Mouse (Mus musculus) large intestine, adult 2 months (tissue): ENCODE data around the gene Manba. TPM values are rescaled to one million over a fixed set of nuclear protein-coding genes. Genes with fewer than 3 reads are reported as not detected.
"Not testable (repeated sequence)": the region's sequence is repeated elsewhere in the genome, so short reads cannot be mapped to it uniquely, and the experiment has no call there.

Experiments
- DNase-seq: peaks from one replicate; pipeline ENCODE4 v3.0.0-alpha.2; 2012; ENCODE audit warnings: low read depth, low spot score
- WGBS: fragments of 180-500 bp; shearing (Covaris S2); methylation state at CpG from one replicate; pipeline ENCODE4 v1.1.7; 2018; 5-methylcytosine and 5-hydroxymethylcytosine counted together
- polyA plus RNA-seq: library from polyadenylated mRNA; depleted of rRNA; stranded (reverse); fragments of >200 nt; gene quantifications from 2 replicates; pipeline ENCODE4 v1.2.3, GENCODE M21; 2012

Gene Manba
- polyA plus RNA-seq, 1 experiment, result 4.8 TPM

GRCm38 (mm10) chr3:135519584-135519983 lies 34.2 kb downstream of the Manba start:
- DNase-seq, result no peak
- 71% methylated on average over 6 of the region's 6 CpGs for WGBS

GRCm38 (mm10) chr3:135521963-135522362 lies 36.6 kb downstream of the Manba start:
- DNase-seq, result peak; percentile 56
- WGBS, result 11% methylated on average over 4 of the region's 4 CpGs

- WGBS, result 69% methylated on average over 16 of the region's 16 CpGs
- DNase-seq, result no peak
Measured at GRCm38 (mm10) chr3:135522618-135523355, 37.4 kb downstream of the Manba start.

GRCm38 (mm10) chr3:135524900-135525299 lies 39.5 kb downstream of the Manba start:
- not testable (repeated sequence) for DNase-seq
- 67% methylated on average over 2 of the region's 2 CpGs for WGBS

- no peak for DNase-seq
- WGBS, result 92% methylated on average over 7 of the region's 7 CpGs
Measured at GRCm38 (mm10) chr3:135529670-135530069, 44.3 kb downstream of the Manba start.

- no peak for DNase-seq
- WGBS, result 74% methylated on average over 2 of the region's 2 CpGs
Measured at GRCm38 (mm10) chr3:135531762-135532161, 46.4 kb downstream of the Manba start.

- no peak for DNase-seq
- 56% methylated on average over 4 of the region's 5 CpGs for WGBS
Measured at GRCm38 (mm10) chr3:135534103-135534502, 48.7 kb downstream of the Manba start.

GRCm38 (mm10) chr3:135546212-135546923 lies 61.0 kb downstream of the Manba start:
- no peak for DNase-seq
- 65% methylated on average over 13 of the region's 13 CpGs for WGBS

GRCm38 (mm10) chr3:135547298-135547697 lies 61.9 kb downstream of the Manba start:
- 90% methylated on average over 8 of the region's 8 CpGs for WGBS
- no peak for DNase-seq

- DNase-seq, result no peak
- WGBS, result 72% methylated on average over 5 of the region's 5 CpGs
Measured at GRCm38 (mm10) chr3:135552874-135553273, 67.5 kb downstream of the Manba start.

- WGBS, result 83% methylated on average over 6 of the region's 6 CpGs
- DNase-seq, result no peak
Measured at GRCm38 (mm10) chr3:135555192-135555591, 69.8 kb downstream of the Manba start.

GRCm38 (mm10) chr3:135556052-135556587 lies 70.7 kb downstream of the Manba start:
- WGBS, result 70% methylated on average over 7 of the region's 7 CpGs
- DNase-seq, result no peak

- DNase-seq, result no peak
- WGBS, result 82% methylated on average over 12 of the region's 12 CpGs
Measured at GRCm38 (mm10) chr3:135556851-135557662, 71.6 kb downstream of the Manba start.

GRCm38 (mm10) chr3:135562036-135562435 lies 76.6 kb downstream of the Manba start:
- no peak for DNase-seq
- WGBS, result 78% methylated on average over 7 of the region's 7 CpGs

- 93% methylated on average over 17 of the region's 17 CpGs for WGBS
- no peak for DNase-seq
Measured at GRCm38 (mm10) chr3:135563163-135563689, 77.8 kb downstream of the Manba start.

- 91% methylated on average over 9 of the region's 9 CpGs for WGBS
- DNase-seq, result no peak
Measured at GRCm38 (mm10) chr3:135564706-135565105, 79.3 kb downstream of the Manba start.

GRCm38 (mm10) chr3:135565306-135565705 lies 79.9 kb downstream of the Manba start:
- 85% methylated on average over 4 of the region's 4 CpGs for WGBS
- DNase-seq, result no peak

- WGBS, result 89% methylated on average over 6 of the region's 6 CpGs
- DNase-seq, result no peak
Measured at GRCm38 (mm10) chr3:135567888-135568287, 82.5 kb downstream of the Manba start.

- 77% methylated on average over 5 of the region's 5 CpGs for WGBS
- DNase-seq, result no peak
Measured at GRCm38 (mm10) chr3:135568633-135569032, 83.2 kb downstream of the Manba start.

GRCm38 (mm10) chr3:135571540-135571939 lies 86.1 kb downstream of the Manba start:
- no peak for DNase-seq

More at GRCm38 (mm10) chr3:135571540-135571939, 86.1 kb downstream of the Manba start:
- 72% methylated on average over 13 of the region's 13 CpGs for WGBS
